Mouse (Mus musculus): ENCODE data around the gene Rbm19. TPM values are rescaled to one million over a fixed set of nuclear protein-coding genes. Genes with fewer than 3 reads are reported as not detected.

The Rbm19 gene
- polyA plus RNA-seq, 1 experiment from 2014 or later = 10.8 TPM

DNA sequence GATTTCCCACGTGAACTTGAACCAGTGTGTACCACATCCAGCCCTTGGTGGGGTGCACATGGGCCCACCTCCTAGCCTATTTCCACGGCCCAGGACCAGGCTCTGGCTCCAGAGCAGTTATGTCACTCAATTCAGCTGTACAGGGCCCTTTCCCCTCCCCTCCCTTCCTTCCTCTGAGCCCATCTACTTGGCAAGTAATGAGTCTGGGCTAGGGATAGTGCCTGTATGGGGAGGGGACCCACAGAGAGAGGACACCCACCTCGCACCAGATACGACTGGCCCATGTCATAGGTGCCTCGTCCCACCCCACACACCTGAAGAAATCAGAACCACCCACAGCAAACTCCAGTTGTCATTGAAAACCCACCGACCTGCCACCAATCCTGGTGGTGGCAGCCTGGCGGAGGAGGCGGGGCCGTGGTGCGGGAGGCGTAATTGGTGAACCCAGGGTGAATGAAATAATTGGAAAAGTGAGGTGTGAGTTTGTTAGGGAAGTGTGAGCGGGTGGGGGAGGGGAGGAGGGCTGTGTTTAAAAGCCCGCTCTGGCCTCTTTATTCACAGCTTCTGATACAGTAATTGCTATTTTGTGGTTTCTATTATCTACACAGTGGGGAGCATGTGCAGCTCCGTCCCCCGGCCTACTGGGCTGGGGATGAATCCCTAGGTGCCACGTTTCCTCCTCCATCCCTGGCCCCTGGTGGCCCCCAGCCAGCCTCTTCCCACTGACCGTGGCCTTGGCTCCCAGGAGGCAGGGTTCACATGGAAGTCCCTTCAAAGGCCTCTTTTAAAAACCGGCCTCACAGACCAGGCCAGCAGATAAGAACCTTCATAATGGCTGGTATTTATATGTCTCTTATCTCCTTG lies 55.8 kb downstream of the Rbm19 start:
- peaks cover 4% of the 10 kb centered on the region; the same call in 1 of the 2 replicates for H3K36me3 ChIP-seq (ENCODE audit: control insufficient read depth, insufficient read depth, low read length)
- ATAC-seq (ENCODE audit: low FRiP score, low TSS enrichment) = peak; percentile 30; the same call in 1 of the 2 replicates
- no peak for TF ChIP-seq EP300 (optimal IDR thresholded peaks at IDR 0.05)
- no peak for TF ChIP-seq CTCF (IDR thresholded peaks at IDR 0.05; ENCODE audit: low read depth)

DNA sequence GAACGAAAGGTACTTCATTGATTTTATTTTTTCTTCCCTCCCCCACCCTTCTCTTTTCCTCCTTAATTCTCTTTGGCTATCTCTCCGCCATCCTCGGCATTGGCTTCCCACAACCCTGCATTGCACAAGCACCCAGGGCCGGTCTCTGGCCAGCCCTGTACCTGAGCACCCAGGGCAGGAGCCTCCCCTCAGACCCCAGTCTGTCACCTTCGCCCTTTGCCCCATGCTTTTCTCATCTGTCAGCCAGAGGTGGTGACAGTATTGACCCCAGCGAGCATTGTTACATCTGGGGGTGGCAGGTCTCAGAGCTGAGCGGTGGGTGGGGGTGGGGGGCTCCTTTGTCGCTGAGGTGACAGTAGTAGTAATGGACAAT lies 56.5 kb downstream of the Rbm19 start:
- no peaks in the 10 kb centered on the region for H3K27me3 ChIP-seq (ENCODE audit: control insufficient read depth, insufficient read depth, low read length)
- H3K4me3 ChIP-seq (ENCODE audit: low read depth, low read length) = no peak overlapping the region
- H3K27ac ChIP-seq (replicated peaks) = no peak overlapping the region
- no peak overlapping the region for H3K9ac ChIP-seq (ENCODE audit: low read length)
- no peaks in the 10 kb centered on the region for H3K9me3 ChIP-seq (ENCODE audit: control insufficient read depth, low read length)
- TF ChIP-seq CTCF (IDR thresholded peaks at IDR 0.05; ENCODE audit: low read depth) (no peak), EP300 (optimal IDR thresholded peaks at IDR 0.05) (no peak)
- DNase-seq (ENCODE audit: low spot score) (no peak), ATAC-seq (ENCODE audit: low FRiP score, low TSS enrichment) (peak; percentile 12; the same call in 1 of the 2 replicates)
- H3K4me2 ChIP-seq (replicated peaks; ENCODE audit: low read depth) = no peak overlapping the region
- H3K4me1 ChIP-seq (replicated peaks; ENCODE audit: control insufficient read depth, insufficient read depth) = no peaks in the 10 kb centered on the region
- 54% methylated on average over 8 of the region's 8 CpGs for WGBS
- H3K36me3 ChIP-seq (ENCODE audit: control insufficient read depth, insufficient read depth, low read length) = peaks cover 4% of the 10 kb centered on the region; the same call in 1 of the 2 replicates

More for the DNA sequence above, 55.8 kb downstream of the Rbm19 start:
- no peak overlapping the region for H3K9ac ChIP-seq (ENCODE audit: low read length)
- H3K27me3 ChIP-seq (ENCODE audit: control insufficient read depth, insufficient read depth, low read length) = no peaks in the 10 kb centered on the region
- H3K27ac ChIP-seq (replicated peaks) = no peak overlapping the region
- 53% methylated on average over 18 of the region's 18 CpGs for WGBS
- DNase-seq (ENCODE audit: low spot score) = peak; percentile 24
- H3K4me3 ChIP-seq (ENCODE audit: low read depth, low read length) = no peak overlapping the region
- H3K4me1 ChIP-seq (replicated peaks; ENCODE audit: control insufficient read depth, insufficient read depth) = no peaks in the 10 kb centered on the region
- no peaks in the 10 kb centered on the region for H3K9me3 ChIP-seq (ENCODE audit: control insufficient read depth, low read length)
- no peak overlapping the region for H3K4me2 ChIP-seq (replicated peaks; ENCODE audit: low read depth)

DNA sequence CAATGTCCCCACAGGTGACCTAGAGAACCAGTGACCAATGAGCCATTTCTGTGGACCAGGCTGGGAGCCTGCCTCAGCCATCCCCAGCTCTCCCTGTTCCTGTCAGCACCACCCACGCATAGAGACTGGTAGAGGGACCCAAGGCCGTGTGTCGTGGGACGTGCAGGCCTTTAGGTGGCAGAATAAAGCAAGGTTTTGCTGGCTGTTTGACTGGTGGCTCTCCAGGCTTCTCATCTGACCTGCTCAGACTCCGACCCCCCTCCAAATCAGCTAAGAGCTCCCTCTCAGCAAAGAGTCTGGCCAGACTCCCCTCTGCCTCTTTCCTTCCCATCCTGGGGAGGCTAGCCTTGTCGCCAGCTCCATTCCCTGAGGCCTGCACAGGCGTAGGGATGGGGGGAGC lies 58.1 kb downstream of the Rbm19 start:
- Histone ChIP-seq H3K4me3 (ENCODE audit: low read depth, low read length) (no peak overlapping the region), H3K36me3 (ENCODE audit: control insufficient read depth, insufficient read depth, low read length) (peaks cover 4% of the 10 kb centered on the region; the same call in 1 of the 2 replicates), H3K9ac (ENCODE audit: low read length) (no peak overlapping the region), H3K27ac (replicated peaks) (no peak overlapping the region), H3K27me3 (ENCODE audit: control insufficient read depth, insufficient read depth, low read length) (no peaks in the 10 kb centered on the region), H3K9me3 (ENCODE audit: control insufficient read depth, low read length) (no peaks in the 10 kb centered on the region), H3K4me2 (replicated peaks; ENCODE audit: low read depth) (no peak overlapping the region), H3K4me1 (replicated peaks; ENCODE audit: control insufficient read depth, insufficient read depth) (no peaks in the 10 kb centered on the region)
- TF ChIP-seq EP300 (optimal IDR thresholded peaks at IDR 0.05) (no peak), CTCF (IDR thresholded peaks at IDR 0.05; ENCODE audit: low read depth) (peak; percentile 34)
- ATAC-seq (ENCODE audit: low FRiP score, low TSS enrichment) (no peak), DNase-seq (ENCODE audit: low spot score) (no peak)
- 65% methylated on average over 7 of the region's 7 CpGs for WGBS

DNA sequence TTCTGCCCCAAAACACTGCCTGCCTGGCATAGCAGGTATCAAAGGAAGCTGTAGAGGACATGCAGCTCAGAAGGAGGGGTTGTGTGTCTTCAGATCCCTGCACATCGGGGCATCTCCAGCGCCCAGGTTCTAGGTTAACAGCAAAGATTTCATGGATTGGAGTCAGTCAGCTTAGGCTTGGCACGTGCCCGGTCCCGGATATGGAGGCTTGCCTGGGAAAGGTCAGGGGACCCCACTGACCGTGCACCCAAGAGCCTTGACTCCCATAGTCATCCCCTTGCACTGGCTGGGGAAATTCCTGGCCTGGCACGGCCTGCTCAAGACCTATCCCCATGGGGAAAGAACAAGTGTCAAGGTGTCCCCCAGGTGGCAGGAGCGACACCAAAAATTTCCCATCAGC lies 59.0 kb downstream of the Rbm19 start:
- 90% methylated on average over 8 of the region's 8 CpGs for WGBS
- Histone ChIP-seq H3K27me3 (ENCODE audit: control insufficient read depth, insufficient read depth, low read length) (no peaks in the 10 kb centered on the region), H3K4me2 (replicated peaks; ENCODE audit: low read depth) (no peak overlapping the region), H3K27ac (replicated peaks) (no peak overlapping the region), H3K4me1 (replicated peaks; ENCODE audit: control insufficient read depth, insufficient read depth) (no peaks in the 10 kb centered on the region), H3K4me3 (ENCODE audit: low read depth, low read length) (no peak overlapping the region), H3K36me3 (ENCODE audit: control insufficient read depth, insufficient read depth, low read length) (peaks cover 4% of the 10 kb centered on the region; the same call in 1 of the 2 replicates), H3K9ac (ENCODE audit: low read length) (no peak overlapping the region), H3K9me3 (ENCODE audit: control insufficient read depth, low read length) (no peaks in the 10 kb centered on the region)
- DNase-seq (ENCODE audit: low spot score) (no peak), ATAC-seq (ENCODE audit: low FRiP score, low TSS enrichment) (no peak)
- TF ChIP-seq EP300 (optimal IDR thresholded peaks at IDR 0.05) = no peak
- no peak for TF ChIP-seq CTCF (IDR thresholded peaks at IDR 0.05; ENCODE audit: low read depth)

DNA sequence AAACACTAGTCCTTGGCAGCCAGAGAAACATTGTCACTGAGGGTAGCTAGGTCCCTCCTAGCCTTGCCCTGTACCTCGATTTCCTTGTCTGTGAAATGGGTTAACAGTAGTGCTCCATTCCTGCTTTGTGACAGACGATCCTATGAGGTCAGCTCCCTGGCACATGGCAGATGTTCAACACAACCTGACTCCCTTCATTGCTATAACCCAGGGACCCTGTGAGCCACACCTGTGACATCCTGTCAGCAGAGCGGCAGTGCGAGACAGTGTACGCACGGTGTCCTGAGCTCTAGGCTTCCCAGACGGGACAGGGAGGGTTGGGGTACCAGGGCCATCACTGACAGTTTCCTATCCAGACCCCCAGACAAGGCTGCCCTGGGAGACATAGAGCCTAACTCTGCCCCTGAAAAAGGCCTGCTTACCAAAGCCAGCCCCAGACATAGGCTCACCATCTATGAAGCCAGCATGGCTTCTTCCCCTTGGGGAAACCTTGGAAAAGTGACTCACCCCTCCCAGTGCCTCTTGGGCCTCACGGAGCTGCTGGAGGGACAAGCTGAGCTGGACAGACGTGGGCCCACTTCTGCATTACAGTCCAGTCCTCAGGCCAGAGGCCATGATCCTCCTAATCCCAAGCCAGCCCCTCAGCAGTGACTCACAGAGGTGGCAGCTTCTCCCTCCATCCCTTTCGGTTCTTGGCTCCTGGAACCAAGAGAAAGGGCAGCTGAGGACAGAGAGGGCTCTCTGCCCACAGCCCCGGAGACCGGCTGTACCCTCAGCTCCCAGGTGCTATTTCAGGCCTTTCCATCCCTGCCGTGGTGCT lies 60.2 kb downstream of the Rbm19 start:
- no peaks in the 10 kb centered on the region for H3K27me3 ChIP-seq (ENCODE audit: control insufficient read depth, insufficient read depth, low read length)
- no peaks in the 10 kb centered on the region for H3K4me1 ChIP-seq (replicated peaks; ENCODE audit: control insufficient read depth, insufficient read depth)
- no peak overlapping the region for H3K4me2 ChIP-seq (replicated peaks; ENCODE audit: low read depth)
- TF ChIP-seq EP300 (optimal IDR thresholded peaks at IDR 0.05) (no peak), CTCF (IDR thresholded peaks at IDR 0.05; ENCODE audit: low read depth) (no peak)
- no peak for DNase-seq (ENCODE audit: low spot score)
- H3K9me3 ChIP-seq (ENCODE audit: control insufficient read depth, low read length) = no peaks in the 10 kb centered on the region
- no peak overlapping the region for H3K27ac ChIP-seq (replicated peaks)
- 86% methylated on average over 13 of the region's 13 CpGs for WGBS
- no peak overlapping the region for H3K4me3 ChIP-seq (ENCODE audit: low read depth, low read length)
- no peak for ATAC-seq (ENCODE audit: low FRiP score, low TSS enrichment)
- H3K9ac ChIP-seq (ENCODE audit: low read length) = no peak overlapping the region
- peaks cover 4% of the 10 kb centered on the region; the same call in 1 of the 2 replicates for H3K36me3 ChIP-seq (ENCODE audit: control insufficient read depth, insufficient read depth, low read length)

All from stomach, postnatal 0 days (tissue).